Mouse (Mus musculus) neural tube, embryonic 11.5 days (tissue): Measurements from ENCODE around the gene Ttll5. TPM values are rescaled to one million over a fixed set of nuclear protein-coding genes. Genes with fewer than 3 reads are reported as not detected.

ENCODE experiments used
- ATAC-seq: fragments of 200-750 bp; cut with Nextera tagmentation; 2 replicates; pipeline ENCODE4 v1.8.0; 2017; ENCODE audit warnings: moderate number of reproducible peaks, mild to moderate bottlenecking, moderate TSS enrichment, moderate library complexity; ENCODE audit not compliant: insufficient read depth, low FRiP score, low TSS enrichment
- DNase-seq: peaks from one replicate; pipeline ENCODE4 v3.0.0-alpha.2; 2015; ENCODE audit warnings: low spot score
- H3K27ac ChIP-seq: fragments of 300-500 bp; sonication (generic); 2 replicates; pipeline ENCODE4 v1.5.1; 2014; ENCODE audit warnings: low read depth, mild to moderate bottlenecking, low read length
- H3K27me3 ChIP-seq: fragments of 300-500 bp; sonication (generic); 2 replicates; pipeline ENCODE4 v1.6.1; 2014; ENCODE audit warnings: mild to moderate bottlenecking, low read length, mixed read lengths; ENCODE audit not compliant: control insufficient read depth, insufficient read depth
- H3K36me3 ChIP-seq: fragments of 300-500 bp; sonication (generic); 2 replicates; pipeline ENCODE4 v1.6.1; 2014; ENCODE audit warnings: mild to moderate bottlenecking, low read length, moderate library complexity, mixed read lengths; ENCODE audit not compliant: control insufficient read depth, insufficient read depth
- H3K4me1 ChIP-seq: fragments of 300-500 bp; sonication (generic); 2 replicates; pipeline ENCODE4 v1.6.1; 2014; ENCODE audit warnings: low read length, mixed read lengths; ENCODE audit not compliant: control insufficient read depth, insufficient read depth
- H3K4me2 ChIP-seq: fragments of 300-500 bp; sonication (generic); 2 replicates; pipeline ENCODE4 v1.6.1; 2014; ENCODE audit warnings: low read depth, mild to moderate bottlenecking, moderate library complexity
- H3K4me3 ChIP-seq: fragments of 300-500 bp; sonication (generic); 2 replicates; pipeline ENCODE4 v1.5.1; 2014; ENCODE audit warnings: low read depth, low read length
- H3K9ac ChIP-seq: fragments of 300-500 bp; sonication (generic); 2 replicates; pipeline ENCODE4 v1.6.1; 2014; ENCODE audit warnings: mild to moderate bottlenecking, low read length
- H3K9me3 ChIP-seq: fragments of 300-500 bp; sonication (generic); 2 replicates; pipeline ENCODE4 v1.6.1; 2016; ENCODE audit warnings: low read length; ENCODE audit not compliant: control insufficient read depth
- WGBS: fragments of 180-500 bp; shearing (Covaris S2); extraction: QIAGEN DNeasy Blood & Tissue Kit; methylation state at CpG from one replicate; pipeline ENCODE4 v1.1.7; 2014; 5-methylcytosine and 5-hydroxymethylcytosine counted together
- polyA plus RNA-seq: library from polyadenylated mRNA; unstranded; fragments of >200 nt; fragmentation: Nextera tagmentation; extraction: Ambion mirVana; gene quantifications from 2 replicates; pipeline ENCODE4 v1.2.1, GENCODE M21; 2014

Ttll5 gene
- polyA plus RNA-seq, 1 experiment from 2014 or later = 14.2 TPM

DNA sequence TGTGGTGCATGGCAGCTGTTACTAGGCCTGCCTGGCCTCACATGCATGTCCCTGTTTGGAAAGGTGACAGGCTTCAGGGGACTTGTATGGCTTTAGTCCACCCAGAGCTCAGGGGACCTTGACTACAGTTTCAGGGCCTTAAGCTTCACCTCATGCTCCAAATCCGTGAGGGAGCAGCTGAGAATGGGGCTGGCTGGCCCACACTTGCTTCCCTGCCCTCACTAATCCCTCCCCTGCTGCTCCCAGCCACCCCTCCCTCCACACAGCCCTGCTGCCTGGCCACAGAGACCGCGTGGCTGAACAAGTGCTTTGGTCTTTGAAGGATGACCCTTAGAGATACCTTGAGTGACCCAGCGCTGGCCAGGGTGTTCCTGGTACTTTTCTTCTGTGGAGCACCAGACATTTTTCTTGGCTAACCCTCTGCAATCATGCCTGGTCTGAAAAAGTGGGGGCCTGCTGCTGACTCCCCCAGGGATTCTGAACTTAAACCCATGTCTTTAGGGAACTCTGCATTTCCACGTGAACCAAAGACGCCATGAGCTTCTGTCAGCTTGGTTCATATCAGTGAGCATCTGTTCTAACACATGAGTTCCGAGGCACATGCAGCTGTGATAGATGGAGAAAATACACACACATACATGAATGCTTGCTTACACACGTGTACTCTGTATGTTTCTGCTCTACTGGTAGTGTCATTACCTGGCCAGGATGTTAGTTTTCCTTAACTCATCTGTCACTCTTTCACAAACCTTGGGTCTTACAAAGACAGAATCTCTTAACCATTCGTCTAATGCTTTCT is 212.1 kb downstream of the Ttll5 start:
- peaks cover 15% of the 10 kb centered on the region for H3K4me1 ChIP-seq
- no peak overlapping the region for H3K4me3 ChIP-seq
- no peaks in the 10 kb centered on the region for H3K27me3 ChIP-seq
- H3K9me3 ChIP-seq = no peaks in the 10 kb centered on the region
- no peak overlapping the region for H3K9ac ChIP-seq
- no peak for ATAC-seq
- H3K27ac ChIP-seq = peak overlapping the region; percentile 24
- H3K36me3 ChIP-seq = no peaks in the 10 kb centered on the region
- 45% methylated on average over 9 of the region's 9 CpGs for WGBS
- DNase-seq = no peak
- no peak overlapping the region for H3K4me2 ChIP-seq

DNA sequence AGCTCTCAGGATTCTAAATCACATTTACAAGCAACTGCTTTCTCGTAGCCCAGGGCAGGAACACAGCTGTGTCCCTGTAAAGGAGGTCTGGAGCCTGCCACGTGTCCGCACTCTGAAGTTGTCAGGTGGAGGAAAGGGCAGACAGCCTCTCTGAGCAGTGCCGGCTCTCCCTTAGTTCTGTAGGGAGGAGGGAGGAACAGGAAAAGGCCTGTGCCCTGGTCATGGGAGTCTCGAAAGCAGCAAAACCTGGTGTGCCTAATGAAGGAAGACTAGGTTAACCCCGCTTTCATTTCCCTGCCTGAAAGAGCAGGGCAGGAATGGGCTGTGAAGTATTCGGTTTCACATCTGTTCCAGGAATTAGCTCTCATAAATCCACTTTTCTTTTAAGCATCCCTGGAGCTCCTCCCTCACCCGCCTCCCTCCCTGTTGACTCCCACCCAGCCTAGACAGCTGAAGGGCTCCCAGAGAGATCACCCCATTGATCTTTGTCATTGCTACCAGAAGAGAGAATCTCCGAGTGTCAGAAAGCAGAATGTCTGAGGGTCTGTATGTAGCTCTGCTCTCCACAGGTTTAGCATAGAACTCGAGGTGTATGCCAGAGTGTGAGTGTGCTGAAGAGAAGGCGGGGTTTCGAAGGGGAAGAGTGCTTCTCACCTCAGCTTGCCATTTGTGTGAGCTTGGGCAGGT is 212.9 kb downstream of the Ttll5 start:
- DNase-seq (peak; percentile 51), ATAC-seq (peak; percentile 65)
- 14% methylated on average over 12 of the region's 12 CpGs for WGBS
- Histone ChIP-seq H3K9ac (no peak overlapping the region), H3K9me3 (no peaks in the 10 kb centered on the region), H3K27ac (peak overlapping the region; percentile 42), H3K36me3 (no peaks in the 10 kb centered on the region), H3K27me3 (no peaks in the 10 kb centered on the region), H3K4me2 (no peak overlapping the region), H3K4me3 (no peak overlapping the region), H3K4me1 (peaks cover 15% of the 10 kb centered on the region)

DNA sequence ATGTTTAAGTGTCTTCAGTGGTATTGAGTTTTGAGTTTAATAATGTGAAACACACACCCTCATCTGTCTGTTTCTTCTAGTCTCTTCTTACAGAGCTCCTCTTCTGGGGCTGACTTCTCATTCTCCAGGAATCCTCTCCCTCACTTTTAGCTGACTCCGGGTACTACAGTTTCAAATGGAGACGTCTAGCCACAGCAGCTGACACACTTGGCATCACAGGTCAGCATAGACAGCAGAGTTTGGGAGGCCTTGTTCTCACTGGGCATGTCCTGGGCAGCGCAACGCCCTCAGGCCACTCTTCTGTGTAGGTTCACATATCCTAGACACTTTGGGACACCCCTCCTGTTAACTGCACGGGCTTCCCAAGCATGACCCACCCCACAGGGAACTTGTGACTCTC is 214.6 kb downstream of the Ttll5 start:
- Histone ChIP-seq H3K36me3 (no peaks in the 10 kb centered on the region), H3K9me3 (no peaks in the 10 kb centered on the region), H3K4me2 (no peak overlapping the region), H3K9ac (no peak overlapping the region), H3K27me3 (no peaks in the 10 kb centered on the region), H3K4me1 (peaks cover 15% of the 10 kb centered on the region), H3K27ac (no peak overlapping the region), H3K4me3 (no peak overlapping the region)
- 86% methylated on average over 5 of the region's 5 CpGs for WGBS
- ATAC-seq = no peak
- DNase-seq = no peak

DNA sequence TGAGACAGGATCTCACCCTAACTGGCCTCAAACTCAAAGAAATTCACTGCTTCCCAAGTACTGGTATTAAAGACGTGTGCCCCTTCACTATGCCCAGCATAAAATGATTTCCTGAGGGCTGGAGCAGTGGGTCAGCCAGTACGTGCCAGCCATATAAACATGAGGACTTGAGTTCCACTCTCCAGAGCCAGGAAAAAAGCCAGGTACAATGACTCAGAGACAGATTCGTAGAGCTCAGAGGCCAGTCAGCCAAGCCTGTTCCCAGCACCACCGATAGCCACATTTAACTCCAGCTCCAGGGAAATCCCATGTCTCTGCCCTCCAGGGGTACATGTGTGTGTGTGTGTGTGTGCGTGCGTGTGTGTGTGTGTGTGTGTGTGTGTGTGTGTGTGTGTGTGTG is 215.3 kb downstream of the Ttll5 start:
- no peaks in the 10 kb centered on the region for H3K36me3 ChIP-seq
- H3K4me1 ChIP-seq = peaks cover 15% of the 10 kb centered on the region
- ATAC-seq (no peak), DNase-seq (no peak)
- 93% methylated on average over 6 of the region's 6 CpGs for WGBS
- H3K27me3 ChIP-seq = no peaks in the 10 kb centered on the region
- H3K9ac ChIP-seq = no peak overlapping the region
- no peak overlapping the region for H3K4me2 ChIP-seq
- no peak overlapping the region for H3K27ac ChIP-seq
- H3K9me3 ChIP-seq = no peaks in the 10 kb centered on the region
- no peak overlapping the region for H3K4me3 ChIP-seq

DNA sequence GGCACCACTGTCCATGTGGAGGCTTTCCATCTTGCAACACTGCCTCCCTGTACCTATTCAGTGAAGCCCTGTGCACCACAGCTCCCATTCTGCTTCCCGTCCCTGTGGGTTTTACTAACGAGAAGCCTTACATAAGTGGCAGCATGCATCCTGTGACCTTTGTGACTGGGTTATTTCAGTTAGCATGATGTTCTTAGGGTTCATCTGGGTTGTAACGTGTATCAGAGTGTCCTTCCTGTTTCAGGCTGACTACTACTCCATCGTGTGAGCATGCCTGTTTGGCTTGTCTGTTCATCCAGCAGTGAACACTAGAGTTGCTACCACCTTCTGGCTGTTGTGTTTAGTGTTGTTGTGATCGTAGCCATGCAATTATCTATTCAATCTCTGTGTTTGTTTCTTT is 221.7 kb downstream of the Ttll5 start:
- H3K4me1 ChIP-seq = 0 out of 2 replicates have a peak, but pooled peaks cover 3% of the 10 kb centered on the region
- H3K9me3 ChIP-seq = no peaks in the 10 kb centered on the region
- no peak overlapping the region for H3K4me3 ChIP-seq
- no peak overlapping the region for H3K4me2 ChIP-seq
- 91% methylated on average over 5 of the region's 5 CpGs for whole genome bisulfite sequencing
- H3K36me3 ChIP-seq = no peaks in the 10 kb centered on the region
- H3K9ac ChIP-seq = no peak overlapping the region
- ATAC-seq = no peak
- no peaks in the 10 kb centered on the region for H3K27me3 ChIP-seq
- no peak for DNase-seq
- no peak overlapping the region for H3K27ac ChIP-seq

DNA sequence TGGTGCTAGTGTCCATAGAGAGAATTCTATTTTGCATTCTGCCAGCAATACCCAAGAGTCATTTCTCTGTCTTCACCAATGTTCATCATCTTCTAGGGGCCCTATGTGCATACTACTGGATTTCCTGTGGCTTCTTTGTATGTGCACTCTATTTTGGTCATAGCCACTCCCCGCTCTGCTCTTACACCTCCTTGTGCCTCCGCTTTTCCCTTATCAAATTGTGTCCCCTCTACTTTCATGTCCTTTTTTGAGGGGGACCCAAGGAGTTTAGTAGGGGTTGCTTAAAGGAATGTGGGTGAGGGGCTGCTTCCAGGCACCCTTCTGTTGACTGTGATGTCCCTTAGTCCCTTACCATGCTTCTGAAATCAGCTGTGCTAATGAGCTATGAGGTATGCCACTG is 222.3 kb downstream of the Ttll5 start:
- Histone ChIP-seq H3K36me3 (no peaks in the 10 kb centered on the region), H3K4me1 (0 out of 2 replicates have a peak, but pooled peaks cover 3% of the 10 kb centered on the region), H3K4me2 (no peak overlapping the region), H3K9me3 (no peaks in the 10 kb centered on the region), H3K4me3 (no peak overlapping the region), H3K9ac (no peak overlapping the region), H3K27ac (no peak overlapping the region), H3K27me3 (no peaks in the 10 kb centered on the region)
- no peak for ATAC-seq
- WGBS = 98% methylated on average over 2 of the region's 2 CpGs
- DNase-seq = no peak

DNA sequence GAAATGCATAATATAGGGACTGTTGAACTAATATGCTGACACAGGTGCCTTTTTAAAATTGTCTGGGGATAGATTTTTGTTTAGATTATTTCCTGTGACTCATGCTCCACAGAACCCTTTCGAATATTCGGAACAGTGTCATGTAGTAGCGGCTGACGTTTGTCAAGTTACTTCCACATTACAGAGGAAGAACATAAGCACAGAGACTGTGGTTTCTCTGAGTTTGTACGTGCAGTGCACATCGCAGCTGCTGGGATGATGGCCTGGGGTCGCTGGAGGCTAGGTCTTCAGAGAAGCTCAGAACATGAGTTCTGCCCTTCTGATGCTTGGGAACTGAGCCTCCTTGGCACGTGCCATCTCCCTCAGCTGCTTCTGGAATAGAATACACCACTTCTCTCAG is 222.9 kb downstream of the Ttll5 start:
- Histone ChIP-seq H3K4me2 (no peak overlapping the region), H3K9me3 (no peaks in the 10 kb centered on the region), H3K4me3 (no peak overlapping the region), H3K4me1 (0 out of 2 replicates have a peak, but pooled peaks cover 3% of the 10 kb centered on the region), H3K27ac (no peak overlapping the region), H3K27me3 (no peaks in the 10 kb centered on the region), H3K36me3 (no peaks in the 10 kb centered on the region), H3K9ac (no peak overlapping the region)
- ATAC-seq = no peak
- DNase-seq = no peak
- WGBS = 88% methylated on average over 8 of the region's 8 CpGs

DNA sequence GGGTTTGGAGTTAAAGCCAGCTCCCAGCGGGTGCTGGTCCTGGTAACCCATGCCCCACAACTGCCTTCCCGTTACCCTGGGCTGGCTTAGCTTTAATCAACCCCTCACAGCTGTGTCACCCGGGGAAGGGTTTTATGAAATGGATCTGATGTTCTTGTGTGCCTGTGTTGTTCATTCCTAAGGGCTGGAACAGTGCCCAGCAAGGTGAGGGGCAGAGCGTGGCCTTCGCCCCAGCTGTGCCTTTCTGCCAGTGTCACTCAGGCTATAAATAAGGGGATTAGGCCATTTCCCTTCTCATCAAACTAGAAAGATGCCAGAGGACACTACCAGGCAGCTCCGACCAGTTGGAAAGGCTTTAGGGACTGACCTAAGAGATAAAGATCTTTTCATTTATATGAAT is 225.4 kb downstream of the Ttll5 start:
- no peaks in the 10 kb centered on the region for H3K27me3 ChIP-seq
- H3K9ac ChIP-seq = no peak overlapping the region
- WGBS = 76% methylated on average over 6 of the region's 6 CpGs
- no peaks in the 10 kb centered on the region for H3K9me3 ChIP-seq
- H3K4me1 ChIP-seq = 0 out of 2 replicates have a peak, but pooled peaks cover 3% of the 10 kb centered on the region
- DNase-seq (no peak), ATAC-seq (no peak)
- H3K4me3 ChIP-seq = no peak overlapping the region
- no peak overlapping the region for H3K27ac ChIP-seq
- no peak overlapping the region for H3K4me2 ChIP-seq
- H3K36me3 ChIP-seq = no peaks in the 10 kb centered on the region

DNA sequence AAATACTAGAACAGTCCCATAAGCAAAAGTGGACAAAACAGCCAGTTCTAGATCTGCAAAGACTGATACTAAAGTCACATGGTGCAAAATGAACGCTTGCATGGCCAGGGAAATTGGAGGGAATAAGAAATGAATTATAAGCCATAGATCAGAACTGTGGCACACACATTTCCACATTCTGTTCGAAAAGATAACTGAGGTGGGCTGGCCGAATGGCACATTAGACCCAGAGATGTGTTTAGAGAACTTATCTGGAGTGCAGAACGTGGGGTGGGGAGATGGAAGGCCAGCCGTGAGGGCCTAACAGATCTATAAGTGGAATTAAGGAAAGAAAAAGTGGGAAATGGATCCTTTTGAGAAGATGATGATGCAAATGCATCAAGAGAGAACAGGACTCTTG is 227.0 kb downstream of the Ttll5 start:
- DNase-seq = no peak
- H3K27me3 ChIP-seq = no peaks in the 10 kb centered on the region
- no peaks in the 10 kb centered on the region for H3K9me3 ChIP-seq
- H3K4me1 ChIP-seq = 0 out of 2 replicates have a peak, but pooled peaks cover 3% of the 10 kb centered on the region
- H3K36me3 ChIP-seq = no peaks in the 10 kb centered on the region
- H3K9ac ChIP-seq = no peak overlapping the region
- ATAC-seq = no peak
- no peak overlapping the region for H3K27ac ChIP-seq
- WGBS = 91% methylated on average over 5 of the region's 5 CpGs
- no peak overlapping the region for H3K4me3 ChIP-seq
- no peak overlapping the region for H3K4me2 ChIP-seq
